ENCODE assay signal across 9 mouse cellular contexts in the genomic region with DNA sequence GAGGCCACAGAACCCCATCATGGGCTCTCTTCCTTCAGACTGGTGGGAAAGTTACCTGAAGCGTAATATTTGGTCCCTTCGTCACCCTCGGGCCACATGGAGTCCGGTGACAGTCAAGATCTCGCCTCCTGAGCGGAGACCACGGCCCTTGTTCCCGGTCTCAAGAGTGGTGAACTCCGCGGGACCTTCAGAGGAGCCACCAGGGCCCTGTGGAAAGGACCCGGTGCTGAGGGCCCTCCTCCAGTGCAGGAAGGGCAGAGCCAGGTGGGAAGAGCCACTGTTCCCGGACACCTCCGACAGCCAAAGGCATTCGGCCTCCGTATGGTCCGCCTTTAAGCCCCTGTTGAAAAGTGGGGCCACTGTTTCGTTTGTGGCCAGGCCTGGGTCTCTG. TPM values are rescaled to one million over a fixed set of nuclear protein-coding genes. Genes with fewer than 3 reads are reported as not detected.
DNase-seq lines count a peak whose midpoint lies in the region; ATAC-seq and TF ChIP-seq lines count a peak whose summit lies in the region.
"Had no signal": no experiment of that assay in that cellular context is flagged by ENCODE, and none has a peak within 500 bp of the region (broad histone marks: within the 10 kb centered on the region; RNA-seq: fewer than 3 reads in every experiment).

No protein-coding gene starts in this region.

- intact Hi-C loops in left cerebral cortex, postnatal 4 days (cut with DNase I), result no loop called here

- peak overlapping the region; percentile 67 for H3K4me3 ChIP-seq in cerebellum, adult 2 months (replicated peaks; ENCODE audit: insufficient read depth, low read depth, low read length)
- H3K4me3 ChIP-seq in lung, postnatal 0 days (ENCODE audit: low read depth, low read length), result peak overlapping the region; percentile 37
- H3K4me3 ChIP-seq in lung, adult 2 months (replicated peaks; ENCODE audit: extremely low read depth, low read depth, low read length), result no peak overlapping the region
- H3K4me3 ChIP-seq in limb, embryonic 15.5 days, result peak overlapping the region; percentile 57
- H3K4me3 ChIP-seq in stomach, embryonic 16.5 days (replicated peaks; ENCODE audit: low read length), result peak overlapping the region; percentile 54

- TF ChIP-seq POLR2A in cerebellum, adult 2 months (IDR thresholded peaks at IDR 0.05; ENCODE audit: borderline replicate concordance, insufficient read depth, low read length), result no peak
- TF ChIP-seq POLR2A in lung, adult 2 months (IDR thresholded peaks at IDR 0.05; ENCODE audit: borderline replicate concordance, extremely low read depth, low read depth, low read length), result no peak

- no peak for TF ChIP-seq EP300 in lung, postnatal 0 days (IDR thresholded peaks at IDR 0.05)

- peak overlapping the region; percentile 76 for H3K4me2 ChIP-seq in lung, postnatal 0 days (replicated peaks; ENCODE audit: low read depth, low read length)
- H3K4me2 ChIP-seq in limb, embryonic 15.5 days, result peak overlapping the region; percentile 95
- H3K4me2 ChIP-seq in stomach, embryonic 16.5 days (ENCODE audit: low read depth, low read length), result peak overlapping the region; percentile 97

- WGBS in cerebellum, adult 2 months, result 19% methylated on average over 17 of the region's 17 CpGs
- WGBS in lung, postnatal 0 days, result 10% methylated on average over 17 of the region's 17 CpGs
- WGBS in lung, adult 2 months, result 21% methylated on average over 17 of the region's 17 CpGs
- WGBS in limb, embryonic 15.5 days, result 8% methylated on average over 17 of the region's 17 CpGs
- WGBS in stomach, embryonic 16.5 days, result 13% methylated on average over 17 of the region's 17 CpGs

- no peak for TF ChIP-seq CTCF in cerebellum, adult 2 months (IDR thresholded peaks at IDR 0.05; ENCODE audit: borderline replicate concordance, insufficient read depth, low read depth, low read length)
- TF ChIP-seq CTCF in lung, postnatal 0 days (IDR thresholded peaks at IDR 0.05), result no peak
- no peak for TF ChIP-seq CTCF in lung, adult 2 months (IDR thresholded peaks at IDR 0.05; ENCODE audit: insufficient read depth, low read length)

- no peak for DNase-seq in cerebellum, adult 2 months
- no peak for DNase-seq in cerebellum, postnatal 10 days
- no peak for DNase-seq in lung, postnatal 0 days (ENCODE audit: low spot score)
- no peak for DNase-seq in lung, adult 2 months
- no peak for DNase-seq in left cerebral cortex, postnatal 4 days
- no peak for DNase-seq in adrenal gland, adult (ENCODE audit: inconsistent age in 2 of 2, low spot score in 1 of 2)
- DNase-seq: layer of hippocampus, adult 9-11 months had no signal

- H3K27ac ChIP-seq in cerebellum, adult 2 months (ENCODE audit: insufficient read depth, low read length), result no peak overlapping the region
- H3K27ac ChIP-seq in lung, postnatal 0 days (ENCODE audit: low read length), result no peak overlapping the region
- no peak overlapping the region for H3K27ac ChIP-seq in limb, embryonic 15.5 days
- no peak overlapping the region for H3K27ac ChIP-seq in stomach, embryonic 16.5 days (ENCODE audit: low read length)

- no peaks in the 10 kb centered on the region for H3K36me3 ChIP-seq in lung, postnatal 0 days (ENCODE audit: insufficient read depth, low read length)
- H3K36me3 ChIP-seq in limb, embryonic 15.5 days, result no peaks in the 10 kb centered on the region
- H3K36me3 ChIP-seq in stomach, embryonic 16.5 days (ENCODE audit: control insufficient read depth, insufficient read depth, low read length), result no peaks in the 10 kb centered on the region

- H3K9me3 ChIP-seq in lung, postnatal 0 days (ENCODE audit: low read length), result no peaks in the 10 kb centered on the region
- H3K9me3 ChIP-seq in limb, embryonic 15.5 days, result no peaks in the 10 kb centered on the region
- no peaks in the 10 kb centered on the region for H3K9me3 ChIP-seq in stomach, embryonic 16.5 days (replicated peaks; ENCODE audit: control insufficient read depth, low read length)

- ATAC-seq in lung, postnatal 0 days, result 0 out of 2 replicates have a peak, but pooled peaks have one; percentile 12
- 0 out of 2 replicates have a peak, but pooled peaks have one; percentile 14 for ATAC-seq in limb, embryonic 15.5 days (ENCODE audit: insufficient number of reproducible peaks, low FRiP score, low TSS enrichment, low read depth)
- peak; percentile 7; the same call in 1 of the 2 replicates for ATAC-seq in stomach, embryonic 16.5 days (ENCODE audit: insufficient read depth, low FRiP score)

- peaks cover 3% of the 10 kb centered on the region; the same call in 1 of the 2 replicates for H3K4me1 ChIP-seq in cerebellum, adult 2 months (ENCODE audit: control insufficient read depth, insufficient read depth, low read length)
- peaks cover 8% of the 10 kb centered on the region for H3K4me1 ChIP-seq in lung, postnatal 0 days (ENCODE audit: insufficient read depth, low read depth, low read length)
- no peaks in the 10 kb centered on the region for H3K4me1 ChIP-seq in lung, adult 2 months (ENCODE audit: control insufficient read depth, insufficient read depth, low read length)
- H3K4me1 ChIP-seq in limb, embryonic 15.5 days, result peaks cover 11% of the 10 kb centered on the region
- peaks cover 7% of the 10 kb centered on the region; the same call in 1 of the 2 replicates for H3K4me1 ChIP-seq in stomach, embryonic 16.5 days (ENCODE audit: control insufficient read depth, insufficient read depth, low read length)

- H3K27me3 ChIP-seq in cerebellum, adult 2 months (ENCODE audit: control insufficient read depth, insufficient read depth, low read length), result no peaks in the 10 kb centered on the region; the same call in 1 of the 2 replicates
- H3K27me3 ChIP-seq in lung, postnatal 0 days (replicated peaks; ENCODE audit: insufficient read depth, low read length), result peaks cover 14% of the 10 kb centered on the region; the same call in 1 of the 2 replicates
- H3K27me3 ChIP-seq in limb, embryonic 15.5 days, result peaks cover 38% of the 10 kb centered on the region
- peaks cover 22% of the 10 kb centered on the region for H3K27me3 ChIP-seq in stomach, embryonic 16.5 days (ENCODE audit: control insufficient read depth, insufficient read depth, low read length)

- peak overlapping the region; percentile 27; the same call in 1 of the 2 replicates for H3K9ac ChIP-seq in lung, postnatal 0 days (replicated peaks; ENCODE audit: low read depth)
- peak overlapping the region; percentile 60 for H3K9ac ChIP-seq in limb, embryonic 15.5 days
- peak overlapping the region; percentile 75 for H3K9ac ChIP-seq in stomach, embryonic 16.5 days (ENCODE audit: low read length)

RNA-seq across cellular contexts. Expression of a gene that starts 0.8 kb away (rescaled TPM):
- polyA plus RNA-seq in cerebellum, adult 2 months (2012; rRNA removed), result not detected in 2 replicates
- not detected in 2 replicates for polyA plus RNA-seq in lung, postnatal 0 days (2015; fragmentation: Nextera tagmentation; extraction: Ambion mirVana)
- not detected in 2 replicates for polyA plus RNA-seq in lung, adult 2 months (2012; rRNA removed)
- 0.15 and 0.20 TPM in 2 replicates for polyA plus RNA-seq in limb, embryonic 15.5 days (2015; fragmentation: Nextera tagmentation; extraction: Ambion mirVana)
- 0.09 TPM in 1 of 2 replicates, not detected in the other for polyA plus RNA-seq in stomach, embryonic 16.5 days (2015; fragmentation: Nextera tagmentation; extraction: Ambion mirVana)
- under 1 TPM in 1 of 2 experiments, not detected in 1; 0.12 TPM for total RNA-seq in left cerebral cortex, postnatal 4 days (2021)

RNA-seq across cellular contexts. Expression of a gene that starts 27.7 kb away (rescaled TPM):
- 0.36 and 1.1 TPM in 2 replicates for polyA plus RNA-seq in cerebellum, adult 2 months (2012; rRNA removed)
- 0.62 and 1.1 TPM in 2 replicates for polyA plus RNA-seq in lung, postnatal 0 days (2015; fragmentation: Nextera tagmentation; extraction: Ambion mirVana)
- polyA plus RNA-seq in lung, adult 2 months (2012; rRNA removed), result 0.33 and 0.34 TPM in 2 replicates
- 1.2 and 1.3 TPM in 2 replicates for polyA plus RNA-seq in limb, embryonic 15.5 days (2015; fragmentation: Nextera tagmentation; extraction: Ambion mirVana)
- polyA plus RNA-seq in stomach, embryonic 16.5 days (2015; fragmentation: Nextera tagmentation; extraction: Ambion mirVana), result 0.92 and 1.1 TPM in 2 replicates
- total RNA-seq in left cerebral cortex, postnatal 4 days (2021), result not detected

RNA-seq across cellular contexts. Expression of a gene that starts 36.9 kb away (rescaled TPM):
- polyA plus RNA-seq in cerebellum, adult 2 months (2012; rRNA removed), result 0.95 and 1.0 TPM in 2 replicates
- 2.5 and 3.4 TPM in 2 replicates for polyA plus RNA-seq in lung, postnatal 0 days (2015; fragmentation: Nextera tagmentation; extraction: Ambion mirVana)
- polyA plus RNA-seq in lung, adult 2 months (2012; rRNA removed), result 0.53 and 0.60 TPM in 2 replicates
- 7.8 and 8.8 TPM in 2 replicates for polyA plus RNA-seq in limb, embryonic 15.5 days (2015; fragmentation: Nextera tagmentation; extraction: Ambion mirVana)
- 5.3 and 6.2 TPM in 2 replicates for polyA plus RNA-seq in stomach, embryonic 16.5 days (2015; fragmentation: Nextera tagmentation; extraction: Ambion mirVana)
- 10 to 100 TPM; 12.1 to 14.0 TPM for total RNA-seq in left cerebral cortex, postnatal 4 days (2021)

RNA-seq across cellular contexts. Expression of a gene that starts 53.6 kb away (rescaled TPM):
- not detected in 2 replicates for polyA plus RNA-seq in cerebellum, adult 2 months (2012; rRNA removed)
- 4.2 and 5.2 TPM in 2 replicates for polyA plus RNA-seq in lung, postnatal 0 days (2015; fragmentation: Nextera tagmentation; extraction: Ambion mirVana)
- 0.87 and 1.8 TPM in 2 replicates for polyA plus RNA-seq in lung, adult 2 months (2012; rRNA removed)
- 4.7 and 7.2 TPM in 2 replicates for polyA plus RNA-seq in limb, embryonic 15.5 days (2015; fragmentation: Nextera tagmentation; extraction: Ambion mirVana)
- 10.9 TPM in 1 of 2 replicates, not detected in the other for polyA plus RNA-seq in stomach, embryonic 16.5 days (2015; fragmentation: Nextera tagmentation; extraction: Ambion mirVana)
- total RNA-seq in left cerebral cortex, postnatal 4 days (2021), result 100 to 1,000 TPM; 126 to 134 TPM

RNA-seq across cellular contexts. Expression of a gene that starts 53.9 kb away (rescaled TPM):
- polyA plus RNA-seq in cerebellum, adult 2 months (2012; rRNA removed), result 0.34 TPM in 1 of 2 replicates, not detected in the other
- 0.45 and 0.81 TPM in 2 replicates for polyA plus RNA-seq in lung, postnatal 0 days (2015; fragmentation: Nextera tagmentation; extraction: Ambion mirVana)
- 0.74 and 3.1 TPM in 2 replicates for polyA plus RNA-seq in lung, adult 2 months (2012; rRNA removed)
- 4.2 and 6.2 TPM in 2 replicates for polyA plus RNA-seq in limb, embryonic 15.5 days (2015; fragmentation: Nextera tagmentation; extraction: Ambion mirVana)
- 2.6 and 4.0 TPM in 2 replicates for polyA plus RNA-seq in stomach, embryonic 16.5 days (2015; fragmentation: Nextera tagmentation; extraction: Ambion mirVana)
- 100 to 1,000 TPM in 1 of 2 experiments, 10 to 100 TPM in 1; 95.1 to 120 TPM for total RNA-seq in left cerebral cortex, postnatal 4 days (2021)
